Mouse (Mus musculus) megakaryocyte progenitor cell, adult 5-6 weeks (primary cell): ENCODE data around the gene Zfp329. TPM values are rescaled to one million over a fixed set of nuclear protein-coding genes. Genes with fewer than 3 reads are reported as not detected.

Experiments
- ATAC-seq: replicated peaks from 2 replicates; pipeline ENCODE4 v1.8.0; 2016; ENCODE audit warnings: mild to moderate bottlenecking, moderate TSS enrichment, inconsistent platforms; ENCODE audit not compliant: poor library complexity
- total RNA-seq, 2 experiments: library from RNA; stranded (forward) in 1 of 2; stranded (reverse) in 1 of 2; fragments of 157-497, 149-512 nt in 1 of 2; fragments of 200-1000 nt in 1 of 2; gene quantifications; 2 replicates each; pipeline versions ENCODE4 v1.2.3 to v1.2.4; 2015 to 2017

Gene Zfp329
- total RNA-seq (2015) (6.5 and 7.5 TPM in 2 replicates), total RNA-seq (2017) (6.2 and 7.8 TPM in 2 replicates)

- ATAC-seq, result peak; percentile 99
Observed at GRCm38 (mm10) chr7:12818521-12819295, at the start of gene Zfp329. Gene Zfp329, minus strand, starts transcription at chr7:12818858.

- ATAC-seq, result no peak
Observed at GRCm38 (mm10) chr7:12835779-12836178, 17.1 kb upstream of the Zfp329 start.

- ATAC-seq, result peak; percentile 40
Observed at GRCm38 (mm10) chr7:12835193-12835671, 16.6 kb upstream of the Zfp329 start.

- peak; percentile 94 for ATAC-seq
Observed at GRCm38 (mm10) chr7:12834162-12835120, 15.8 kb upstream of the Zfp329 start, which contains the start of gene Zfp110. Gene Zfp110, plus strand, starts transcription at chr7:12834761.

- ATAC-seq, result no peak
Observed at GRCm38 (mm10) chr7:12815566-12815965, 3.1 kb downstream of the Zfp329 start.

- no peak for ATAC-seq
Observed at GRCm38 (mm10) chr7:12803727-12804071, 15.0 kb downstream of the Zfp329 start.

- peak; percentile 96 for ATAC-seq
Observed at GRCm38 (mm10) chr7:12802866-12803726, 15.6 kb downstream of the Zfp329 start, which contains the start of gene Zscan18. Gene Zscan18, minus strand, starts transcription at chr7:12803635.

GRCm38 (mm10) chr7:12799554-12799953 lies 19.1 kb downstream of the Zfp329 start:
- ATAC-seq, result no peak

GRCm38 (mm10) chr7:12797971-12798370 lies 20.7 kb downstream of the Zfp329 start:
- no peak for ATAC-seq

- ATAC-seq, result peak; percentile 90
Observed at GRCm38 (mm10) chr7:12792624-12793023, 26.0 kb downstream of the Zfp329 start.

GRCm38 (mm10) chr7:12788025-12788424 lies 30.6 kb downstream of the Zfp329 start:
- ATAC-seq, result no peak

- ATAC-seq, result no peak
Observed at GRCm38 (mm10) chr7:12787333-12787732, 31.3 kb downstream of the Zfp329 start.

- peak; percentile 95 for ATAC-seq
Observed at GRCm38 (mm10) chr7:12780151-12780830, 38.4 kb downstream of the Zfp329 start.

- ATAC-seq, result 0 out of 2 replicates have a peak, but pooled peaks have one; percentile 0
Observed at GRCm38 (mm10) chr7:12779782-12780150, 38.9 kb downstream of the Zfp329 start.

- ATAC-seq, result no peak
Observed at GRCm38 (mm10) chr7:12779141-12779540, 39.5 kb downstream of the Zfp329 start.

GRCm38 (mm10) chr7:12774606-12775005 lies 44.1 kb downstream of the Zfp329 start:
- ATAC-seq, result no peak

GRCm38 (mm10) chr7:12774111-12774510 lies 44.5 kb downstream of the Zfp329 start:
- no peak for ATAC-seq
